Mouse (Mus musculus): ENCODE measurements around the gene Obox3. TPM values are rescaled to one million over a fixed set of nuclear protein-coding genes. Genes with fewer than 3 reads are reported as not detected.
"Not testable (repeated sequence)": the region's sequence is repeated elsewhere in the genome, so short reads cannot be mapped to it uniquely, and the experiment has no call there.

The Obox3 gene
- not detected in 2 replicates for polyA plus RNA-seq (2012; ENCODE audit: insufficient read depth, insufficient read length, missing spikeins)

DNA sequence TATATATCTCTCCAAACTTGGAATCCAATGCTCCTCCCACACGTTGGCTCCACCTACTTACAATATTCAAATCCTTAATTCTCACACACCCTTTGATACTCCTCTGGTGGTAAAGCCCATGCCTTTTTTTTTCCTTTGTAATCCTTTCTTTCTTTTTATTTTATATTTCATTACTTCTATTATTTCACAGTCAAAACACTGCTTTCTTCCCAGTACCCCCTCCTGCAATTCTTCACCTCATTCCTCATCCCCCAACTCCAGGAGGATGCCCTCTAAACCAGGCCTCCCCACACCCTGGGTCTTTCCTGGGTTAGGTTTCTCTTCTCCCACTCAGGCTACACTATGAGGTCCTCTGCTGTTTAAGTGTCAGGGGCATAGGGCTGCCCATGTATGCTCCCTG, at the start of gene Obox3:
Obox3 (minus strand) TSS at position 101 of the 400 bp plus-strand sequence.
- not testable (repeated sequence) for H3K27ac ChIP-seq (ENCODE audit: insufficient read depth, low read depth, low read length); H3K4me3 ChIP-seq (ENCODE audit: insufficient read depth, low read length); H3K4me1 ChIP-seq (ENCODE audit: control insufficient read depth, insufficient read depth, low read length)

DNA sequence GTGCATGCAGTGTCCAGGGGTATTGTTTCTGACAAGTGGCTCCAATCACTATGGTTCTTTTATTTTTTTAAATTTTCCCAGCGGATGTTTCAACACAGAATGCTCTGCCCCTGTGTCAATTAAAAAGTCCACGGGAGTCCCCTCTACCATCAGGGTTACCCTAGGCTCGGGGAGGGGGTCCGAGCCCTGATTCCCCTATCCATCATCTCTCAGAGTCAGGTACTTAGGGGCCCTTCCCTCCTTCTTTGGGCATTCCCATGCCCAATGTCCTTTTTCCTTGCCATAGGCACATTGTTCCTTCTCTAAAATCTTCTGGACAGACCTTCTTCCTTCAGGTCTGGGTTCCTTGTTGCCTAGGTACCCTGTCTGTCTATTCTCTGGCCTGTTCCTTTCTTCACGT, 130.3 kb downstream of the Obox3 start:
- not testable (repeated sequence) for H3K4me3 ChIP-seq (ENCODE audit: insufficient read depth, low read length); H3K4me1 ChIP-seq (ENCODE audit: control insufficient read depth, insufficient read depth, low read length); H3K27ac ChIP-seq (ENCODE audit: insufficient read depth, low read depth, low read length)

Other genes with a start within 250 kb of the Obox3 start
- not detected in 2 replicates for gene Obox5, start 110.2 kb upstream of the Obox3 start, polyA plus RNA-seq (2012; ENCODE audit: insufficient read depth, insufficient read length, missing spikeins)
- gene Obox6, start 199.8 kb upstream of the Obox3 start, polyA plus RNA-seq (2012; ENCODE audit: insufficient read depth, insufficient read length, missing spikeins) = not detected in 2 replicates
- not detected in 2 replicates for gene Crx, start 240.1 kb upstream of the Obox3 start, polyA plus RNA-seq (2012; ENCODE audit: insufficient read depth, insufficient read length, missing spikeins)
- not detected in 2 replicates for gene Crxos, start 242.7 kb upstream of the Obox3 start, polyA plus RNA-seq (2012; ENCODE audit: insufficient read depth, insufficient read length, missing spikeins)